Comparison of ENCODE assay signal across 9 mouse cellular contexts in genomic region chr11:26962040-26962927, GRCm38 (mm10).
DNase-seq lines count a peak whose midpoint lies in the region; ATAC-seq and TF ChIP-seq lines count a peak whose summit lies in the region.
"Had no signal": no experiment of that assay in that cellular context is flagged by ENCODE, and none has a peak within 500 bp of the region (broad histone marks: within the 10 kb centered on the region; RNA-seq: fewer than 3 reads in every experiment).

No protein-coding gene starts in this region.

- H3K36me3 ChIP-seq in heart, embryonic 10.5 days: no peaks in the 10 kb centered on the region
- no peaks in the 10 kb centered on the region for H3K36me3 ChIP-seq in forebrain, embryonic 10.5 days (replicated peaks)
- no peaks in the 10 kb centered on the region for H3K36me3 ChIP-seq in hindbrain, embryonic 15.5 days

- TF ChIP-seq CTCF in cerebellum, adult 2 months (IDR thresholded peaks at IDR 0.05; ENCODE audit: borderline replicate concordance, insufficient read depth, low read depth, low read length): no peak

- no peak overlapping the region for H3K9ac ChIP-seq in hindbrain, embryonic 15.5 days
- H3K9ac ChIP-seq: liver, embryonic 14.5 days had no signal

- DNase-seq in heart, embryonic 10.5 days (ENCODE audit: low spot score): no peak
- DNase-seq in heart, adult 11 months: no peak
- DNase-seq in A20 (ENCODE audit: low read depth, low spot score): peak; percentile 61
- no peak for DNase-seq in forebrain, embryonic 10.5 days (ENCODE audit: extremely low spot score, low spot score)
- no peak for DNase-seq in adrenal gland, postnatal 4 days (ENCODE audit: low spot score in 2 of 2)
- no peak for DNase-seq in urinary bladder, postnatal 25 days (ENCODE audit: low spot score)
- DNase-seq in cerebellum, adult 2 months: no peak

- no peaks in the 10 kb centered on the region for H3K27me3 ChIP-seq in heart, embryonic 10.5 days (ENCODE audit: insufficient read depth, poor library complexity, severe bottlenecking)
- H3K27me3 ChIP-seq in forebrain, embryonic 10.5 days (ENCODE audit: poor library complexity, severe bottlenecking): peaks cover 33% of the 10 kb centered on the region
- H3K27me3 ChIP-seq in hindbrain, embryonic 15.5 days: no peaks in the 10 kb centered on the region
- no peaks in the 10 kb centered on the region; the same call in 1 of the 2 replicates for H3K27me3 ChIP-seq in cerebellum, adult 2 months (ENCODE audit: control insufficient read depth, insufficient read depth, low read length)

- peak overlapping the region; percentile 42; the same call in 1 of the 2 replicates for H3K27ac ChIP-seq in heart, embryonic 10.5 days
- peak overlapping the region; percentile 77 for H3K27ac ChIP-seq in forebrain, embryonic 10.5 days
- 0 out of 2 replicates have a peak overlapping the region, but pooled peaks have one; percentile 31 for H3K27ac ChIP-seq in hindbrain, embryonic 15.5 days (replicated peaks)
- H3K27ac ChIP-seq in cerebellum, adult 2 months (ENCODE audit: insufficient read depth, low read length): no peak overlapping the region
- H3K27ac ChIP-seq: liver, embryonic 14.5 days had no signal

- no peak overlapping the region for H3K4me3 ChIP-seq in heart, embryonic 10.5 days
- no peak overlapping the region for H3K4me3 ChIP-seq in forebrain, embryonic 10.5 days
- H3K4me3 ChIP-seq in hindbrain, embryonic 15.5 days: no peak overlapping the region
- H3K4me3 ChIP-seq in cerebellum, adult 2 months (replicated peaks; ENCODE audit: insufficient read depth, low read depth, low read length): no peak overlapping the region

- H3K4me1 ChIP-seq in heart, embryonic 10.5 days: peaks cover 17% of the 10 kb centered on the region
- H3K4me1 ChIP-seq in forebrain, embryonic 10.5 days: peaks cover 32% of the 10 kb centered on the region
- peaks cover 14% of the 10 kb centered on the region for H3K4me1 ChIP-seq in hindbrain, embryonic 15.5 days (replicated peaks)
- no peaks in the 10 kb centered on the region for H3K4me1 ChIP-seq in cerebellum, adult 2 months (ENCODE audit: control insufficient read depth, insufficient read depth, low read length)

- TF ChIP-seq POLR2A in cerebellum, adult 2 months (IDR thresholded peaks at IDR 0.05; ENCODE audit: borderline replicate concordance, insufficient read depth, low read length): no peak

- ATAC-seq in hindbrain, embryonic 15.5 days (ENCODE audit: low FRiP score, low read depth): 0 out of 2 replicates have a peak, but pooled peaks have one; percentile 20

- no peaks in the 10 kb centered on the region for H3K9me3 ChIP-seq in heart, embryonic 10.5 days
- no peaks in the 10 kb centered on the region; the same call in 1 of the 2 replicates for H3K9me3 ChIP-seq in forebrain, embryonic 10.5 days
- H3K9me3 ChIP-seq in hindbrain, embryonic 15.5 days: no peaks in the 10 kb centered on the region

- no peak overlapping the region for H3K4me2 ChIP-seq in hindbrain, embryonic 15.5 days

- WGBS in heart, embryonic 10.5 days: 49% methylated on average over 18 of the region's 18 CpGs
- 57% methylated on average over 18 of the region's 18 CpGs for WGBS in forebrain, embryonic 10.5 days
- 52% methylated on average over 18 of the region's 18 CpGs for WGBS in hindbrain, embryonic 15.5 days
- WGBS in cerebellum, adult 2 months: 33% methylated on average over 18 of the region's 18 CpGs
